In genomic region chr8:122691018-122691417, GRCm38 (mm10) we compare ENCODE assay signal across 1 mouse cellular context.
TF ChIP-seq lines count a peak whose summit lies in the region.

No protein-coding gene starts in this region.

TF ChIP-seq in MEL, 35 proteins besides CTCF, POLR2A, EP300 and RAD21 (continued from another document):
- TF ChIP-seq NELFE (IDR thresholded peaks at IDR 0.05; ENCODE audit: low read depth, low read length) (no peak), USF1 (IDR thresholded peaks at IDR 0.05; ENCODE audit: low read depth, low read length) (no peak), HCFC1 (IDR thresholded peaks at IDR 0.05; ENCODE audit: low read depth, low read length) (no peak), ELF1 (IDR thresholded peaks at IDR 0.05; ENCODE audit: low read depth, low read length) (no peak), SIN3A (IDR thresholded peaks at IDR 0.05; ENCODE audit: low read length) (no peak), SMC3 (IDR thresholded peaks at IDR 0.05; ENCODE audit: low read depth, low read length) (no peak)
TF ChIP-seq in MEL: peak in this region for 0.
